Mouse (Mus musculus): ENCODE measurements around the gene Ubl3. TPM values are rescaled to one million over a fixed set of nuclear protein-coding genes. Genes with fewer than 3 reads are reported as not detected.
A peak's percentile ranks its signal among the peaks of the same experiment; 100 is the strongest.

Gene Ubl3
- polyA plus RNA-seq, 1 experiment = 47.2 TPM

DNA sequence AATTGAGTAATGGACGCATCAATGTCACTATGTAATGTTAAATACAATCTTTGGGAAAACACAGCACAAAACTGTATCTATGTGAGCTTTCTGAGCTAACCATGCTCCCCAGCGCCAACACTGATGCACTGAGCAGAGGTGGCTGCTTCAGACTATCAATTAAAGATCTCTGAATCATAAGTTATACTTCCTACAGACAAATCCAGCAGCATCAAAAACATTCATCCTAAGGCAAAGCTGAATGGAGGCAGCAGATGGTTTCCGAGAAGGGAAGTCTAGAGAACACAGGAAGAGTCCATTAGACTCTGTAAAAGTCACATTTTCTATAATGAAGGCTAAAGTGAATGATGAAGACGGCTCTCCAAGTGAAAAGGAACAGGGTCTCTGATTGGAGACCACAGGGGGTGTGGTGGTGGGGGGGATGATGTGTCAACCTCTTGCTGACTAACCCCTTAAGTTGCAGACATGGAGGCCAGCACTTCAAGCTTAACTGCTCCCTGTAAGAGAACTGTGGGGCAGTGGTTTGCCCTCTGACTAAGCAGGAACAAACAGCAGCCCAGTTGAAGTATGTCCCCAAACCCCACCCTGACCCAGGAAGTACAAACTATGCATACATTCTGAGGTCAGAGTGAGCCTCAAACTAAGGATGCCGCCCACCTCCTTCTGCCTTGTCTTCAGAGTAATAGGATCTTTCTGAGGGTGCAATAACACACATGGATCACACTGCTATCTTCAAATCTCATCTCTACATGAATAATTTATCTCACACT, 29.2 kb downstream of the Ubl3 start:
- WGBS = 80% methylated on average over 5 of the region's 5 CpGs
- TF ChIP-seq CTCF (IDR thresholded peaks at IDR 0.05; ENCODE audit: extremely low read depth, insufficient read depth, insufficient read length, insufficient replicate concordance) (no peak), POLR2A (IDR thresholded peaks at IDR 0.05; ENCODE audit: low read depth, low read length) (no peak)
- Histone ChIP-seq H3K4me3 (ENCODE audit: extremely low read depth, insufficient read depth, insufficient read length) (no peak overlapping the region), H3K4me1 (ENCODE audit: control insufficient read depth, insufficient read depth, insufficient read length) (peaks cover 14% of the 10 kb centered on the region), H3K27me3 (ENCODE audit: control insufficient read depth, insufficient read depth, low read length) (no peaks in the 10 kb centered on the region), H3K27ac (ENCODE audit: insufficient read depth, low read length) (no peak overlapping the region), H3K36me3 (ENCODE audit: control insufficient read depth, insufficient read depth, low read length) (no peaks in the 10 kb centered on the region)
- DNase-seq (ENCODE audit: low read depth in 1 of 2, low spot score in 2 of 2) = no peak

GRCm38 (mm10) chr5:148522378-148522777, 30.2 kb downstream of the Ubl3 start:
- TF ChIP-seq CTCF (IDR thresholded peaks at IDR 0.05; ENCODE audit: extremely low read depth, insufficient read depth, insufficient read length, insufficient replicate concordance) (no peak), POLR2A (IDR thresholded peaks at IDR 0.05; ENCODE audit: low read depth, low read length) (no peak)
- Histone ChIP-seq H3K36me3 (ENCODE audit: control insufficient read depth, insufficient read depth, low read length) (no peaks in the 10 kb centered on the region), H3K4me3 (ENCODE audit: extremely low read depth, insufficient read depth, insufficient read length) (no peak overlapping the region), H3K4me1 (ENCODE audit: control insufficient read depth, insufficient read depth, insufficient read length) (peaks cover 8% of the 10 kb centered on the region; the same call in 1 of the 2 replicates), H3K27me3 (ENCODE audit: control insufficient read depth, insufficient read depth, low read length) (no peaks in the 10 kb centered on the region), H3K27ac (ENCODE audit: insufficient read depth, low read length) (no peak overlapping the region)
- WGBS = 84% methylated on average over 3 of the region's 3 CpGs
- DNase-seq (ENCODE audit: low read depth in 1 of 2, low spot score in 2 of 2) = no peak

GRCm38 (mm10) chr5:148517445-148517844, 35.1 kb downstream of the Ubl3 start:
- DNase-seq (ENCODE audit: low read depth in 1 of 2, low spot score in 2 of 2) = no peak
- H3K27ac ChIP-seq (ENCODE audit: insufficient read depth, low read length) = no peak overlapping the region
- H3K4me3 ChIP-seq (ENCODE audit: extremely low read depth, insufficient read depth, insufficient read length) = no peak overlapping the region
- peaks cover 4% of the 10 kb centered on the region; the same call in 1 of the 2 replicates for H3K4me1 ChIP-seq (ENCODE audit: control insufficient read depth, insufficient read depth, insufficient read length)
- no peaks in the 10 kb centered on the region for H3K36me3 ChIP-seq (ENCODE audit: control insufficient read depth, insufficient read depth, low read length)
- TF ChIP-seq POLR2A (IDR thresholded peaks at IDR 0.05; ENCODE audit: low read depth, low read length) = no peak
- no peak for TF ChIP-seq CTCF (IDR thresholded peaks at IDR 0.05; ENCODE audit: extremely low read depth, insufficient read depth, insufficient read length, insufficient replicate concordance)
- WGBS = 86% methylated on average over 4 of the region's 4 CpGs
- H3K27me3 ChIP-seq (ENCODE audit: control insufficient read depth, insufficient read depth, low read length) = no peaks in the 10 kb centered on the region

DNA sequence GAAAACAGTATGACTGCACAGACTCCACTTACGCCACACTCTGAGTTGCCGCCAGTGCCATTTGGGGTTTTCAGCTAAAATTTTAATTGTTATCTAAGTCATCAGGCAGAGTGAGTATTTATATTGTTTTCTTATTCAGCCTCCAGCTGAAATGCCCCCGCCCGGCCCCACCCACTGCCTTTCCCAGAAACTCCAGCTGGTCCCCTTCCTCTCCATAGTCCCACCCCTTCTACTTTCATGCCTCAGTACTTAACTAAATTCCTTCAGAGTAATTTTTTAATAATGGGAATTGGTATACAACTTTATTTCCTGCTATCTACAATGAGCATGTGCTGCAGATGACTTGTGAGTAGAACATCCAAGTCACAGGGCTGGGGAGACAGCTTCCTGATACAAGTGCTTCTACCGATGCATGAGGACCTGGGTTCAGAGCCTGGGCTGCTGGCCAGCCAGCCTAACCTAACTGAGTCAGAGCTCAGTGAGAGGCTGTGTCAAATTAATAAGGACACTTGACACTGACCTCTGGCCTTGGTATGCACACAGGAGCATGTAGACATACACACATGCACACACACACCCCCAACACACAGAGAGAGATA, 40.4 kb downstream of the Ubl3 start:
- TF ChIP-seq POLR2A (IDR thresholded peaks at IDR 0.05; ENCODE audit: low read depth, low read length) (no peak), CTCF (IDR thresholded peaks at IDR 0.05; ENCODE audit: extremely low read depth, insufficient read depth, insufficient read length, insufficient replicate concordance) (no peak)

DNA sequence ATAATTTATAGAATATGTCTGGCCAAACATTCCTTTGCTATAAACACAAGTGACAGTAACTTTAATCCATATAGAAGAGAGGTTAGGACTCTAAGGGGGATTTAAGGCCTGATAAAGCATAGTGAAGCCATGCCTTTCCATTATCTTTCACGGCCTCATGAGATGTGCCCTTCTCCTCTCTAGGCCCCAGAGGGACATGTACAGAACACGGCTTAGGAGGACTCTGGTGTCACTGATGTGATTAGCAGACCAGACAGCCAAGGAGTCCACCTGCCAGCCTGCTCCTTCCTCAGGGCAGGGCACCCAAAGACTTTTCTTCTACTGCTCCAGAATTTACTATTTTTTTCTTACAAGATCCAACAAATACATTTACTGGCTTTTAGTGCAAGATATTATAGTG, 42.3 kb downstream of the Ubl3 start:
- Histone ChIP-seq H3K4me3 (ENCODE audit: extremely low read depth, insufficient read depth, insufficient read length) (no peak overlapping the region), H3K27ac (ENCODE audit: insufficient read depth, low read length) (peak overlapping the region; percentile 22; the same call in 1 of the 2 replicates), H3K27me3 (ENCODE audit: control insufficient read depth, insufficient read depth, low read length) (no peaks in the 10 kb centered on the region), H3K36me3 (ENCODE audit: control insufficient read depth, insufficient read depth, low read length) (peaks cover 24% of the 10 kb centered on the region), H3K4me1 (ENCODE audit: control insufficient read depth, insufficient read depth, insufficient read length) (peaks cover 24% of the 10 kb centered on the region; the same call in 1 of the 2 replicates)
- 55% methylated on average over 2 of the region's 2 CpGs for WGBS
- DNase-seq (ENCODE audit: low read depth in 1 of 2, low spot score in 2 of 2) = no peak
- TF ChIP-seq CTCF (IDR thresholded peaks at IDR 0.05; ENCODE audit: extremely low read depth, insufficient read depth, insufficient read length, insufficient replicate concordance) = no peak
- TF ChIP-seq POLR2A (IDR thresholded peaks at IDR 0.05; ENCODE audit: low read depth, low read length) = no peak

More for the DNA sequence above, 40.4 kb downstream of the Ubl3 start:
- Histone ChIP-seq H3K36me3 (ENCODE audit: control insufficient read depth, insufficient read depth, low read length) (peaks cover 8% of the 10 kb centered on the region; the same call in 1 of the 2 replicates), H3K27ac (ENCODE audit: insufficient read depth, low read length) (no peak overlapping the region), H3K4me3 (ENCODE audit: extremely low read depth, insufficient read depth, insufficient read length) (no peak overlapping the region), H3K4me1 (ENCODE audit: control insufficient read depth, insufficient read depth, insufficient read length) (peaks cover 25% of the 10 kb centered on the region; the same call in 1 of the 2 replicates), H3K27me3 (ENCODE audit: control insufficient read depth, insufficient read depth, low read length) (no peaks in the 10 kb centered on the region)
- WGBS = 82% methylated on average over 5 of the region's 5 CpGs
- no peak for DNase-seq (ENCODE audit: low read depth in 1 of 2, low spot score in 2 of 2)

GRCm38 (mm10) chr5:148509731-148510130, 42.9 kb downstream of the Ubl3 start:
- Histone ChIP-seq H3K4me1 (ENCODE audit: control insufficient read depth, insufficient read depth, insufficient read length) (peaks cover 24% of the 10 kb centered on the region; the same call in 1 of the 2 replicates), H3K27ac (ENCODE audit: insufficient read depth, low read length) (peak overlapping the region; percentile 73), H3K27me3 (ENCODE audit: control insufficient read depth, insufficient read depth, low read length) (no peaks in the 10 kb centered on the region), H3K36me3 (ENCODE audit: control insufficient read depth, insufficient read depth, low read length) (peaks cover 25% of the 10 kb centered on the region), H3K4me3 (ENCODE audit: extremely low read depth, insufficient read depth, insufficient read length) (no peak overlapping the region)
- TF ChIP-seq CTCF (IDR thresholded peaks at IDR 0.05; ENCODE audit: extremely low read depth, insufficient read depth, insufficient read length, insufficient replicate concordance) (no peak), POLR2A (IDR thresholded peaks at IDR 0.05; ENCODE audit: low read depth, low read length) (no peak)
- 37% methylated on average over 7 of the region's 7 CpGs for WGBS
- no peak for DNase-seq (ENCODE audit: low read depth in 1 of 2, low spot score in 2 of 2)
